Mouse (Mus musculus) G1E (cell line): ENCODE measurements around the gene Igsf6.

Experiments used
- CTCF ChIP-seq: IDR thresholded peaks from 2 replicates; pipeline ENCODE4 v1.5.1; 2012; ENCODE audit warnings: low read depth, low read length, inconsistent platforms, mixed read lengths
- GATA1 ChIP-seq: IDR thresholded peaks from 2 replicates; pipeline ENCODE4 v1.6.1; 2012; ENCODE audit warnings: borderline replicate concordance, low read length, inconsistent platforms, mixed read lengths

- TF ChIP-seq GATA1 (no peak), CTCF (no peak)
These were observed 39.1 kb downstream of the Igsf6 start for GRCm38 (mm10) chr7:121035161-121035721.
